Mouse (Mus musculus): Measurements from ENCODE around the gene Itga5.

DNA sequence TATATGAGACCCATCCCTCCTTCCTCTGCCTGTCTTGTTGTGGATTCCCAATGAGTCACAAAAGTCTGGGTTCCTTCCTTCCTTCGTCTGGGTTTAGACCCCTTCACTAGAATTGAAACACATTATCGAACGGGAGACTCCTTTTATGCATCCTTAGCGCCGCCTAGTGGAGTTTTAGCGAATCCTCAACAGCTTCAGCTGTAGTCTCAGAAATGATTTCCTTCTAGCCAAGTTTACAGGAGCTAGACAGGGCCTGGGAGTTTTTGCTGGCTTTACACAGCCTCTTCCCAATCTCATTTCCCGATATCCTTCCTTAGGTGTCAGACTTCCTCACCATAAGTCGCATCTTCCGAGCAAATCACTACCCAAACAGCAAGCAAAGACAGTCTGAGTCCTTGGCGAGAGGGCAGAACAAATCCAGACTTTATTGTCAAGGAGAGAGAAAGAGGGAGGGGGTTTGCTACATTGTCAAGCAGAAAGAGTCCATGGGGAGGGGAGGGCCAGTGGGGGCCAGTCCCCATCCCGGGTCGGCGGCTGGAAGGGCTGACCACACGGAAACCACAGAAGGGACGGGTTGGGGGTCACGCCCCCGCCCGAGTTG is 53.0 kb downstream of the Itga5 start:
- TF ChIP-seq CTCF (IDR thresholded peaks at IDR 0.05) (peak; percentile 93), EP300 (IDR thresholded peaks at IDR 0.05; ENCODE audit: insufficient read depth, low read depth, low read length) (no peak), POLR2A (IDR thresholded peaks at IDR 0.05; ENCODE audit: insufficient read depth, low read depth, low read length) (no peak)

Data from heart, adult 2 months (tissue).